In the genomic region with DNA sequence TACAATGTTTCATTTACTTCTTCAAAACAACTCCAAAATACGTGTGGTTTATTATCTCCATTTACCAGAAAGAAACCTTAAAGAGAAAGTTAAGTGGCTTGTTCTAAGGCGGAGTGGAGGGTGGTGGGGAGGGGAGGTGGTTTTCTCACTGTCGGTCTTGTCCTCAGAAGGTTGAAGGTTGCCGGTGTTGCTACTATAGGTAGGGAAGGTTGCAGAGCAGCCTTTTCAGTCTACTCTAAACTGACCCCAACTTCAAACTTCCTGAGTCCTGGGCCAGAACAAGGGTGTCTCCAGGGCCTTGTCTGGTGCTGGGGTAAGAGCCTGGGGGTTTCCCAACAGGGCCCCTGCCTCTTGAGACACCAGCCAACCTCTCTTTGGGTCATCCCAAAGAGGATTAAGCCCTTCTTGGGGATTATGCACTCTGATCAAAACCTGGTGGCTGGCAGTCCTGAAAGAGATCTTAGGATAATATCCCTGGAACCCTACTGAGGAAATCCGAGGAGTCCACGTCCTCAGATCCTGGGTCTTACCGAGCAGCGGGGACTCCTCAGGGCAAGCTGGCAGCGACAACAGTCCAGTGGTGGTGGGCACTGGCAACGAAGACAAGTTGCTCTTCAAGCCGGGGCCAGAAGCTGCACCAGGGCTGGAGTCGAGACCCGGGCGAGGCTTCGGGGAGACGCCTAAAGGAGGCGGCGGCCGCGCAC, we compare ENCODE assay signal across 8 mouse cellular contexts. TPM values are rescaled to one million over a fixed set of nuclear protein-coding genes. Genes with fewer than 3 reads are reported as not detected.
DNase-seq lines count a peak whose midpoint lies in the region; ATAC-seq and TF ChIP-seq lines count a peak whose summit lies in the region.

No protein-coding gene starts in this region.

- intact Hi-C loops in heart, postnatal 36 days (cut with DNase I), result loop anchor here (2.0 to 5.0 kb wide), 2 partner anchors 32 to 94 kb away; a partner anchor contains a TSS

- no peaks in the 10 kb centered on the region for H3K9me3 ChIP-seq in heart, embryonic 10.5 days
- H3K9me3 ChIP-seq in ES-E14 (ENCODE audit: control insufficient read depth, insufficient read depth, low read depth, low read length), result no peaks in the 10 kb centered on the region
- no peaks in the 10 kb centered on the region for H3K9me3 ChIP-seq in forebrain, embryonic 13.5 days (replicated peaks)
- no peaks in the 10 kb centered on the region for H3K9me3 ChIP-seq in kidney, embryonic 16.5 days (ENCODE audit: low read length)

- in situ Hi-C loops in ES-E14 (cut with MboI; ENCODE audit: low sequenced_read_pairs in 2 of 2, unreplicated experiment in 2 of 2), result no loop called here

- H3K36me3 ChIP-seq in heart, embryonic 10.5 days, result no peaks in the 10 kb centered on the region
- H3K36me3 ChIP-seq in ES-E14 (ENCODE audit: control insufficient read depth, insufficient read depth, low read length, poor library complexity, severe bottlenecking), result no peaks in the 10 kb centered on the region; the same call in 1 of the 2 replicates
- no peaks in the 10 kb centered on the region for H3K36me3 ChIP-seq in forebrain, embryonic 13.5 days (ENCODE audit: poor library complexity, severe bottlenecking)
- no peaks in the 10 kb centered on the region for H3K36me3 ChIP-seq in kidney, embryonic 16.5 days (ENCODE audit: insufficient read depth, low read length)

- no peak for DNase-seq in heart, embryonic 10.5 days (ENCODE audit: low spot score)
- no peak for DNase-seq in heart, postnatal 36 days
- no peak for DNase-seq in ES-E14 (ENCODE audit: low read depth, low spot score)
- peak; percentile 65 for DNase-seq in naive thymus-derived CD4-positive, alpha-beta T cell, adult 2 months (ENCODE audit: low read depth)
- no peak for DNase-seq in T-cell, adult 2 months (ENCODE audit: low spot score)
- no peak for DNase-seq in Muller cell, postnatal 12 days (ENCODE audit: inconsistent ontology term)

- peak overlapping the region; percentile 95 for H3K27ac ChIP-seq in heart, embryonic 10.5 days
- H3K27ac ChIP-seq in ES-E14 (ENCODE audit: insufficient read depth, low read depth, low read length, poor library complexity, severe bottlenecking), result peak overlapping the region; percentile 66
- peak overlapping the region; percentile 84 for H3K27ac ChIP-seq in forebrain, embryonic 13.5 days
- H3K27ac ChIP-seq in kidney, embryonic 16.5 days (ENCODE audit: low read length), result peak overlapping the region; percentile 94

- no peaks in the 10 kb centered on the region for H3K27me3 ChIP-seq in heart, embryonic 10.5 days (ENCODE audit: insufficient read depth, poor library complexity, severe bottlenecking)
- H3K27me3 ChIP-seq in forebrain, embryonic 13.5 days, result no peaks in the 10 kb centered on the region
- H3K27me3 ChIP-seq in kidney, embryonic 16.5 days (ENCODE audit: insufficient read depth, low read length), result no peaks in the 10 kb centered on the region

- peak overlapping the region; percentile 86 for H3K4me2 ChIP-seq in forebrain, embryonic 13.5 days
- peak overlapping the region; percentile 93 for H3K4me2 ChIP-seq in kidney, embryonic 16.5 days (replicated peaks; ENCODE audit: low read depth, low read length)

- H3K4me3 ChIP-seq in heart, embryonic 10.5 days, result peak overlapping the region; percentile 80
- peak overlapping the region; percentile 86 to 90 for H3K4me3 ChIP-seq in ES-E14 (ENCODE audit: insufficient read depth in 1 of 2, low read depth in 1 of 2, low read length in 2 of 2, poor library complexity in 1 of 2, severe bottlenecking in 1 of 2)
- peak overlapping the region; percentile 69 for H3K4me3 ChIP-seq in forebrain, embryonic 13.5 days
- peak overlapping the region; percentile 83 for H3K4me3 ChIP-seq in kidney, embryonic 16.5 days (ENCODE audit: low read length)

- peak overlapping the region; percentile 90 for H3K9ac ChIP-seq in ES-E14 (ENCODE audit: insufficient read depth, low read depth, low read length, poor library complexity, severe bottlenecking)
- peak overlapping the region; percentile 83 for H3K9ac ChIP-seq in forebrain, embryonic 13.5 days
- peak overlapping the region; percentile 84 for H3K9ac ChIP-seq in kidney, embryonic 16.5 days (replicated peaks; ENCODE audit: low read length)

- under 1% methylated on average over 20 of the region's 20 CpGs for WGBS in heart, embryonic 10.5 days
- WGBS in forebrain, embryonic 13.5 days, result 1% methylated on average over 12 of the region's 20 CpGs
- WGBS in kidney, embryonic 16.5 days, result under 1% methylated on average over 20 of the region's 20 CpGs

- ATAC-seq in forebrain, embryonic 13.5 days, result no peak
- ATAC-seq in kidney, embryonic 16.5 days (ENCODE audit: low FRiP score, low TSS enrichment), result no peak; the same call in 1 of the 2 replicates

- peaks cover 52% of the 10 kb centered on the region for H3K4me1 ChIP-seq in heart, embryonic 10.5 days
- peaks cover 4 to 9% of the 10 kb centered on the region in 2 experiments; a peak in 2 of 4 replicates for H3K4me1 ChIP-seq in ES-E14 (ENCODE audit: control insufficient read depth in 2 of 2, insufficient read depth in 2 of 2, low read length in 2 of 2, poor library complexity in 1 of 2)
- H3K4me1 ChIP-seq in forebrain, embryonic 13.5 days, result peaks cover 51% of the 10 kb centered on the region
- peaks cover 32% of the 10 kb centered on the region for H3K4me1 ChIP-seq in kidney, embryonic 16.5 days (ENCODE audit: insufficient read depth, low read length)

TF ChIP-seq in ES-E14, 5 proteins besides CTCF, POLR2A, EP300 and RAD21:
- TF ChIP-seq ZC3H11A (IDR thresholded peaks at IDR 0.05; ENCODE audit: borderline replicate concordance, low read depth, low read length) (no peak), HCFC1 (IDR thresholded peaks at IDR 0.05; ENCODE audit: borderline replicate concordance, insufficient read depth, low read length) (no peak), MAFK (IDR thresholded peaks at IDR 0.05; ENCODE audit: insufficient read depth, low read depth, low read length) (no peak), ZNF384 (IDR thresholded peaks at IDR 0.05; ENCODE audit: low read depth, low read length) (no peak), CHD2 (IDR thresholded peaks at IDR 0.05; ENCODE audit: low read depth, low read length) (no peak)

RNA-seq across cellular contexts. Expression of a gene that starts 0.8 kb away (rescaled TPM):
- polyA plus RNA-seq in heart, embryonic 10.5 days (2016; fragmentation: Nextera tagmentation; extraction: Ambion mirVana), result 38.1 and 47.1 TPM in 2 replicates
- total RNA-seq in heart, postnatal 36 days (2021), result 10 to 100 TPM; 62.1 to 69.1 TPM
- 29.2 and 35.8 TPM in 2 replicates for total RNA-seq in ES-E14 (2012; rRNA removed)
- polyA plus RNA-seq in forebrain, embryonic 13.5 days (2015; fragmentation: Nextera tagmentation; extraction: Ambion mirVana), result 7.8 and 9.1 TPM in 2 replicates
- 47.5 and 48.0 TPM in 2 replicates for polyA plus RNA-seq in kidney, embryonic 16.5 days (2015; fragmentation: Nextera tagmentation; extraction: Ambion mirVana)
